Mouse (Mus musculus) macrophage (primary cell): ENCODE measurements around the gene Mcidas. TPM values are rescaled to one million over a fixed set of nuclear protein-coding genes. Genes with fewer than 3 reads are reported as not detected.

ENCODE experiments used
- H3K27ac ChIP-seq: fragments of 350-480 bp; formaldehyde crosslinking; 2 replicates; pipeline ENCODE4 v1.9.0; 2021
- H3K36me3 ChIP-seq: fragments of 350-480 bp; formaldehyde crosslinking; 2 replicates; pipeline ENCODE4 v1.9.0; 2021; ENCODE audit errors: inconsistent target
- H3K4me3 ChIP-seq: fragments of 350-480 bp; formaldehyde crosslinking; 2 replicates; pipeline ENCODE4 v1.9.0; 2021; ENCODE audit errors: inconsistent target
- H3K79me2 ChIP-seq: fragments of 350-480 bp; formaldehyde crosslinking; 2 replicates; pipeline ENCODE4 v1.9.0; 2021; ENCODE audit errors: inconsistent target
- WGBS: methylation state at CpG from one replicate; pipeline ENCODE4 v1.1.7; 2026; ENCODE audit warnings: inconsistent platforms; ENCODE audit not compliant: missing documents; 5-methylcytosine and 5-hydroxymethylcytosine counted together
- polyA plus RNA-seq: library from polyadenylated mRNA; stranded (reverse); fragments of 250-400 nt; gene quantifications from 3 replicates; pipeline ENCODE4 v1.2.4, GENCODE M21; 2018; ENCODE audit warnings: inconsistent platforms
- total RNA-seq, 78 experiments: library from RNA; depleted of rRNA; stranded (reverse); fragments of 250-400 nt; gene quantifications; 1 replicate in 9 of 78; 2 replicates in 24 of 78; 3 replicates in 43 of 78; 4 replicates in 2 of 78; pipeline ENCODE4 v1.2.4; 2018; ENCODE audit warnings: inconsistent platforms in 56 of 78

Gene Mcidas
- not detected for total RNA-seq (2018; cell fraction: chromatin; rRNA removed)
- total RNA-seq (2018; cell fraction: cytosol; rRNA removed) = not detected
- not detected for total RNA-seq (2018; cell fraction: nucleus; rRNA removed)
- polyA plus RNA-seq = not detected in 3 replicates

GRCm38 (mm10) chr13:112993531-112994152, at the start of gene Mcidas:
TSS of gene Mcidas (plus strand) at chr13:112993845.
- no peaks in the 10 kb centered on the region for H3K79me2 ChIP-seq
- H3K36me3 ChIP-seq = no peaks in the 10 kb centered on the region
- H3K27ac ChIP-seq = no peak within 1 kb of the TSS
- H3K4me3 ChIP-seq = no peak within 1 kb of the TSS
- WGBS = 1% methylated on average over 60 of the region's 63 CpGs

GRCm38 (mm10) chr13:112945312-112945711, 48.3 kb upstream of the Mcidas start:
- peaks cover 33% of the 10 kb centered on the region; the same call in 1 of the 2 replicates for H3K36me3 ChIP-seq
- H3K27ac ChIP-seq = no peak overlapping the region
- no peaks in the 10 kb centered on the region for H3K79me2 ChIP-seq
- no peak overlapping the region for H3K4me3 ChIP-seq
- WGBS = 97% methylated on average over 9 of the region's 9 CpGs

GRCm38 (mm10) chr13:112945900-112946299, 47.7 kb upstream of the Mcidas start:
- Histone ChIP-seq H3K4me3 (no peak overlapping the region), H3K79me2 (no peaks in the 10 kb centered on the region), H3K27ac (no peak overlapping the region), H3K36me3 (peaks cover 33% of the 10 kb centered on the region; the same call in 1 of the 2 replicates)
- 59% methylated on average over 6 of the region's 6 CpGs for WGBS

- Histone ChIP-seq H3K27ac (no peak overlapping the region), H3K4me3 (no peak overlapping the region), H3K79me2 (no peaks in the 10 kb centered on the region), H3K36me3 (peaks cover 33% of the 10 kb centered on the region)
- WGBS = 95% methylated on average over 7 of the region's 8 CpGs
Observed at GRCm38 (mm10) chr13:112954067-112954466, 39.6 kb upstream of the Mcidas start.

- Histone ChIP-seq H3K79me2 (no peaks in the 10 kb centered on the region), H3K36me3 (peaks cover 44% of the 10 kb centered on the region), H3K27ac (no peak overlapping the region), H3K4me3 (no peak overlapping the region)
- WGBS = 94% methylated on average over 5 of the region's 5 CpGs
Observed at GRCm38 (mm10) chr13:112963081-112963480, 30.6 kb upstream of the Mcidas start.

GRCm38 (mm10) chr13:112964421-112964820, 29.2 kb upstream of the Mcidas start:
- no peak overlapping the region for H3K27ac ChIP-seq
- H3K4me3 ChIP-seq = no peak overlapping the region
- no peaks in the 10 kb centered on the region for H3K79me2 ChIP-seq
- H3K36me3 ChIP-seq = peaks cover 43% of the 10 kb centered on the region
- 94% methylated on average over 12 of the region's 12 CpGs for WGBS

GRCm38 (mm10) chr13:112967267-112967666, 26.4 kb upstream of the Mcidas start:
- H3K4me3 ChIP-seq = no peak overlapping the region
- H3K27ac ChIP-seq = no peak overlapping the region
- WGBS = 92% methylated on average over 5 of the region's 5 CpGs
- peaks cover 43% of the 10 kb centered on the region for H3K36me3 ChIP-seq
- no peaks in the 10 kb centered on the region for H3K79me2 ChIP-seq

- WGBS = 26% methylated on average over 10 of the region's 10 CpGs
- no peaks in the 10 kb centered on the region for H3K79me2 ChIP-seq
- no peak overlapping the region for H3K27ac ChIP-seq
- H3K36me3 ChIP-seq = no peaks in the 10 kb centered on the region
- no peak overlapping the region for H3K4me3 ChIP-seq
Observed at GRCm38 (mm10) chr13:112976720-112977119, 16.9 kb upstream of the Mcidas start.

- Histone ChIP-seq H3K36me3 (no peaks in the 10 kb centered on the region), H3K4me3 (no peak overlapping the region), H3K79me2 (no peaks in the 10 kb centered on the region), H3K27ac (no peak overlapping the region)
- 34% methylated on average over 18 of the region's 18 CpGs for WGBS
Observed at GRCm38 (mm10) chr13:112985605-112986450, 7.8 kb upstream of the Mcidas start.

GRCm38 (mm10) chr13:112986451-112986950, 7.1 kb upstream of the Mcidas start:
- H3K27ac ChIP-seq = no peak overlapping the region
- no peaks in the 10 kb centered on the region for H3K36me3 ChIP-seq
- 7% methylated on average over 17 of the region's 17 CpGs for WGBS
- no peaks in the 10 kb centered on the region for H3K79me2 ChIP-seq
- no peak overlapping the region for H3K4me3 ChIP-seq

- no peaks in the 10 kb centered on the region for H3K36me3 ChIP-seq
- no peak within 1 kb of the TSS; the same call in 1 of the 2 replicates for H3K4me3 ChIP-seq
- H3K79me2 ChIP-seq = no peaks in the 10 kb centered on the region
- 0% methylated on average over 42 of the region's 47 CpGs for WGBS
- H3K27ac ChIP-seq = no peak within 1 kb of the TSS
Observed at GRCm38 (mm10) chr13:112987532-112987943, 6.1 kb upstream of the Mcidas start, which contains the start of gene Ccno. TSS of gene Ccno (plus strand) at chr13:112987802.

GRCm38 (mm10) chr13:112987991-112988390, 5.7 kb upstream of the Mcidas start:
- no peak overlapping the region for H3K27ac ChIP-seq
- WGBS = under 1% methylated on average over 39 of the region's 39 CpGs
- H3K36me3 ChIP-seq = no peaks in the 10 kb centered on the region
- no peak overlapping the region; the same call in 1 of the 2 replicates for H3K4me3 ChIP-seq
- no peaks in the 10 kb centered on the region for H3K79me2 ChIP-seq

GRCm38 (mm10) chr13:112988866-112989265, 4.8 kb upstream of the Mcidas start:
- Histone ChIP-seq H3K4me3 (no peak overlapping the region), H3K79me2 (no peaks in the 10 kb centered on the region), H3K36me3 (no peaks in the 10 kb centered on the region), H3K27ac (no peak overlapping the region)
- WGBS = 4% methylated on average over 19 of the region's 19 CpGs

- no peak overlapping the region for H3K4me3 ChIP-seq
- 4% methylated on average over 23 of the region's 23 CpGs for WGBS
Observed at GRCm38 (mm10) chr13:112989541-112989940, 4.1 kb upstream of the Mcidas start.

GRCm38 (mm10) chr13:112990346-112990745, 3.3 kb upstream of the Mcidas start:
- no peaks in the 10 kb centered on the region for H3K79me2 ChIP-seq
- H3K27ac ChIP-seq = no peak overlapping the region
- no peak overlapping the region for H3K4me3 ChIP-seq
- H3K36me3 ChIP-seq = no peaks in the 10 kb centered on the region
- WGBS = 7% methylated on average over 4 of the region's 4 CpGs

More at GRCm38 (mm10) chr13:112989541-112989940, 4.1 kb upstream of the Mcidas start:
- Histone ChIP-seq H3K79me2 (no peaks in the 10 kb centered on the region), H3K36me3 (no peaks in the 10 kb centered on the region), H3K27ac (no peak overlapping the region)
